Mouse (Mus musculus): ENCODE measurements around the gene Aff3. TPM values are rescaled to one million over a fixed set of nuclear protein-coding genes. Genes with fewer than 3 reads are reported as not detected.
"Not testable (repeated sequence)": the region's sequence is repeated elsewhere in the genome, so short reads cannot be mapped to it uniquely, and the experiment has no call there.

Aff3 gene
- polyA plus RNA-seq, 1 experiment, result 5.0 TPM

GRCm38 (mm10) chr1:38439751-38440470 lies 224.8 kb downstream of the Aff3 start:
- no peak for DNase-seq (ENCODE audit: low read depth)

- no peak for DNase-seq (ENCODE audit: low read depth)
Observed at GRCm38 (mm10) chr1:38438447-38438846, 226.3 kb downstream of the Aff3 start.

GRCm38 (mm10) chr1:38437671-38438070 lies 227.1 kb downstream of the Aff3 start:
- DNase-seq (ENCODE audit: low read depth), result no peak

- no peak for DNase-seq (ENCODE audit: low read depth)
Observed at GRCm38 (mm10) chr1:38436471-38437340, 228.0 kb downstream of the Aff3 start.

- not testable (repeated sequence) for DNase-seq (ENCODE audit: low read depth)
Observed at GRCm38 (mm10) chr1:38430311-38430710, 234.4 kb downstream of the Aff3 start.

GRCm38 (mm10) chr1:38428708-38429683 lies 235.8 kb downstream of the Aff3 start:
- no peak for DNase-seq (ENCODE audit: low read depth)

- DNase-seq (ENCODE audit: low read depth), result no peak
Observed at GRCm38 (mm10) chr1:38422921-38423320, 241.8 kb downstream of the Aff3 start.

- DNase-seq (ENCODE audit: low read depth), result no peak
Observed at GRCm38 (mm10) chr1:38419331-38419730, 245.4 kb downstream of the Aff3 start.

GRCm38 (mm10) chr1:38418181-38419032 lies 246.3 kb downstream of the Aff3 start:
- no peak for DNase-seq (ENCODE audit: low read depth)

GRCm38 (mm10) chr1:38417196-38417595 lies 247.6 kb downstream of the Aff3 start:
- no peak for DNase-seq (ENCODE audit: low read depth)

- DNase-seq (ENCODE audit: low read depth), result no peak
Observed at GRCm38 (mm10) chr1:38415511-38415910, 249.2 kb downstream of the Aff3 start.

GRCm38 (mm10) chr1:38411106-38411505 lies 253.6 kb downstream of the Aff3 start:
- DNase-seq (ENCODE audit: low read depth), result no peak

- no peak for DNase-seq (ENCODE audit: low read depth)
Observed at GRCm38 (mm10) chr1:38410457-38410856, 254.3 kb downstream of the Aff3 start.

- no peak for DNase-seq (ENCODE audit: low read depth)
Observed at GRCm38 (mm10) chr1:38408241-38408640, 256.5 kb downstream of the Aff3 start.

- no peak for DNase-seq (ENCODE audit: low read depth)
Observed at GRCm38 (mm10) chr1:38403781-38404180, 261.0 kb downstream of the Aff3 start.

GRCm38 (mm10) chr1:38401856-38402255 lies 262.9 kb downstream of the Aff3 start:
- no peak for DNase-seq (ENCODE audit: low read depth)

- no peak for DNase-seq (ENCODE audit: low read depth)
Observed at GRCm38 (mm10) chr1:38399269-38399668, 265.5 kb downstream of the Aff3 start.

- DNase-seq (ENCODE audit: low read depth), result no peak
Observed at GRCm38 (mm10) chr1:38398566-38398965, 266.2 kb downstream of the Aff3 start.

- DNase-seq (ENCODE audit: low read depth), result no peak
Observed at GRCm38 (mm10) chr1:38395194-38395681, 269.5 kb downstream of the Aff3 start.

GRCm38 (mm10) chr1:38394493-38394892 lies 270.3 kb downstream of the Aff3 start:
- no peak for DNase-seq (ENCODE audit: low read depth)

- DNase-seq (ENCODE audit: low read depth), result no peak
Observed at GRCm38 (mm10) chr1:38393516-38393915, 271.2 kb downstream of the Aff3 start.

Measured in gonadal fat pad, adult 2 months (tissue).